Mouse (Mus musculus): Measurements from ENCODE around the gene Dnah1. TPM values are rescaled to one million over a fixed set of nuclear protein-coding genes. Genes with fewer than 3 reads are reported as not detected.

The Dnah1 gene
- total and polyA plus RNA-seq, 2 experiments, result under 0.01 to 0.04 TPM

DNA sequence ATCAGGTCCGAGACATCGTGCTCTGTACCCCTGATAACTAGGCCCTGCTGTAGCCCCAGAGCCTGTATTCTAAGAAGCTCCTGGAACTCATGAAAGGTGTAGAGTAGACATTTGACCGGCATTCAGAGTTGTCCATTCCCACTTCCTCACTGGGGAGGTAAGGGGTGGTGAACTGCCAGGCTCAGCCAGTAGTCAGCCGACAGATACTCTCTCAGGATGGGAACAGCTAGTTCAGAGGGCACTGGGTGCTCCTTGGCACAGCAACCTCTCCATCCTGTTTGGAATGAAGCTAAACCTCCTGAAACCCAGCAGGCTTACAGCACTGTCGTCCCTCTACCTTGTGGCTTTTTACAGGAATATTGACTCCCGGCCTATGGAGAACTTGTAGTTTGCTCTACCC lies 111.8 kb downstream of the Dnah1 start:
- Histone ChIP-seq H3K27me3 (ENCODE audit: control insufficient read depth, insufficient read depth, low read length) (no peaks in the 10 kb centered on the region), H3K79me2 (ENCODE audit: control insufficient read depth, insufficient read depth, low read length) (no peaks in the 10 kb centered on the region), H3K36me3 (ENCODE audit: control insufficient read depth, insufficient read depth, low read length) (no peaks in the 10 kb centered on the region), H3K4me1 (ENCODE audit: control insufficient read depth, insufficient read depth, low read length) (peaks cover 6% of the 10 kb centered on the region; the same call in 1 of the 2 replicates), H3K9ac (ENCODE audit: low read depth, low read length) (no peak overlapping the region), H3K4me3 (ENCODE audit: insufficient read depth, low read depth, low read length) (no peak overlapping the region), H3K27ac (replicated peaks; ENCODE audit: insufficient read depth, low read depth, low read length) (no peak overlapping the region)
- 95% methylated on average over 6 of the region's 6 CpGs for WGBS
- TF ChIP-seq CTCF (IDR thresholded peaks at IDR 0.05; ENCODE audit: low read depth, low read length), result no peak
- TF ChIP-seq POLR2A (IDR thresholded peaks at IDR 0.05; ENCODE audit: extremely low read depth, insufficient read depth, low read length), result no peak
- DNase-seq (ENCODE audit: extremely low read depth, low read depth, low spot score), result no peak

Other genes starting within 250 kb of the Dnah1 start
- 30.9 and 35.3 TPM in 2 replicates for gene Smim4, start 194.9 kb downstream of the Dnah1 start, total RNA-seq (2014; rRNA removed)
- 63.8 and 65.1 TPM in 2 replicates for gene Smim4, start 194.9 kb downstream of the Dnah1 start, polyA plus RNA-seq (2012; rRNA removed)
- gene Nt5dc2, start 192.8 kb downstream of the Dnah1 start, total RNA-seq (2014; rRNA removed), result 3.0 and 6.0 TPM in 2 replicates
- 14.8 and 17.5 TPM in 2 replicates for gene Nt5dc2, start 192.8 kb downstream of the Dnah1 start, polyA plus RNA-seq (2012; rRNA removed)
- gene Stab1, start 155.3 kb downstream of the Dnah1 start, total RNA-seq (2014; rRNA removed), result 27.0 and 39.5 TPM in 2 replicates
- 32.7 and 52.3 TPM in 2 replicates for gene Stab1, start 155.3 kb downstream of the Dnah1 start, polyA plus RNA-seq (2012; rRNA removed)
- gene Tnnc1, start 115.6 kb downstream of the Dnah1 start, total RNA-seq (2014; rRNA removed), result 0.27 and 0.83 TPM in 2 replicates
- 0.32 TPM in 1 of 2 replicates, not detected in the other for gene Tnnc1, start 115.6 kb downstream of the Dnah1 start, polyA plus RNA-seq (2012; rRNA removed)
- 66.7 and 83.0 TPM in 2 replicates for gene Nisch, start 107.0 kb downstream of the Dnah1 start, total RNA-seq (2014; rRNA removed)
- 107 and 152 TPM in 2 replicates for gene Nisch, start 107.0 kb downstream of the Dnah1 start, polyA plus RNA-seq (2012; rRNA removed)
- gene Sema3g, start 106.0 kb downstream of the Dnah1 start, total RNA-seq (2014; rRNA removed), result under 0.01 and 0.27 TPM in 2 replicates
- 0.05 and 0.19 TPM in 2 replicates for gene Sema3g, start 106.0 kb downstream of the Dnah1 start, polyA plus RNA-seq (2012; rRNA removed)
- gene Phf7, start 72.6 kb downstream of the Dnah1 start, total RNA-seq (2014; rRNA removed), result 6.9 and 9.0 TPM in 2 replicates
- 4.4 and 4.5 TPM in 2 replicates for gene Phf7, start 72.6 kb downstream of the Dnah1 start, polyA plus RNA-seq (2012; rRNA removed)
- 16.1 and 16.4 TPM in 2 replicates for gene Bap1, start 72.4 kb downstream of the Dnah1 start, total RNA-seq (2014; rRNA removed)
- gene Bap1, start 72.4 kb downstream of the Dnah1 start, polyA plus RNA-seq (2012; rRNA removed), result 24.5 and 26.7 TPM in 2 replicates
- gene Capn7, start 12.7 kb upstream of the Dnah1 start, total RNA-seq (2014; rRNA removed), result 34.8 and 38.1 TPM in 2 replicates
- gene Capn7, start 12.7 kb upstream of the Dnah1 start, polyA plus RNA-seq (2012; rRNA removed), result 6.1 and 6.7 TPM in 2 replicates
- 37.1 and 37.7 TPM in 2 replicates for gene Sh3bp5, start 112.2 kb upstream of the Dnah1 start, total RNA-seq (2014; rRNA removed)
- gene Sh3bp5, start 112.2 kb upstream of the Dnah1 start, polyA plus RNA-seq (2012; rRNA removed), result 22.6 and 26.1 TPM in 2 replicates
- gene Eaf1, start 170.5 kb upstream of the Dnah1 start, total RNA-seq (2014; rRNA removed), result 10.8 and 14.6 TPM in 2 replicates
- gene Eaf1, start 170.5 kb upstream of the Dnah1 start, polyA plus RNA-seq (2012; rRNA removed), result 24.1 and 24.4 TPM in 2 replicates
- gene Mettl6, start 171.1 kb upstream of the Dnah1 start, total RNA-seq (2014; rRNA removed), result 11.2 and 11.9 TPM in 2 replicates
- gene Mettl6, start 171.1 kb upstream of the Dnah1 start, polyA plus RNA-seq (2012; rRNA removed), result 2.6 and 5.4 TPM in 2 replicates